Mouse (Mus musculus) limb, embryonic 14.5 days (tissue): ENCODE measurements around the gene Zc3h4. TPM values are rescaled to one million over a fixed set of nuclear protein-coding genes. Genes with fewer than 3 reads are reported as not detected.

Experiments
- ATAC-seq: fragments of 200-750 bp; cut with Nextera tagmentation; 2 replicates; pipeline ENCODE4 v1.8.0; 2017; ENCODE audit warnings: low read depth, moderate number of reproducible peaks, moderate TSS enrichment; ENCODE audit not compliant: low FRiP score
- DNase-seq: peaks from one replicate; pipeline ENCODE4 v3.0.0-alpha.2; 2015; ENCODE audit warnings: low spot score
- H3K27ac ChIP-seq: fragments of 300-500 bp; sonication (generic); replicated peaks from 2 replicates; pipeline ENCODE4 v1.5.1; 2014; ENCODE audit warnings: low read depth, mild to moderate bottlenecking, low read length, moderate library complexity, mixed read lengths
- H3K27me3 ChIP-seq: fragments of 300-500 bp; sonication (generic); 2 replicates; pipeline ENCODE4 v1.6.1; 2014; ENCODE audit warnings: low read length, mixed read lengths; ENCODE audit not compliant: control insufficient read depth, insufficient read depth
- H3K36me3 ChIP-seq: fragments of 300-500 bp; sonication (generic); 2 replicates; pipeline ENCODE4 v1.6.1; 2014; ENCODE audit warnings: mild to moderate bottlenecking, low read length, moderate library complexity, mixed read lengths; ENCODE audit not compliant: control insufficient read depth, insufficient read depth
- H3K4me1 ChIP-seq: fragments of 300-500 bp; sonication (generic); 2 replicates; pipeline ENCODE4 v1.6.1; 2014; ENCODE audit warnings: antibody characterized with exemption, low read length, mixed read lengths; ENCODE audit not compliant: control insufficient read depth, insufficient read depth
- H3K4me2 ChIP-seq: fragments of 300-500 bp; sonication (generic); replicated peaks from 2 replicates; pipeline ENCODE4 v1.6.1; 2014; ENCODE audit warnings: low read depth, mild to moderate bottlenecking, low read length, moderate library complexity; ENCODE audit not compliant: severe bottlenecking
- H3K4me3 ChIP-seq: fragments of 300-500 bp; sonication (generic); replicated peaks from 2 replicates; pipeline ENCODE4 v1.5.1; 2014; ENCODE audit warnings: low read length
- H3K9ac ChIP-seq: fragments of 300-500 bp; sonication (generic); 2 replicates; pipeline ENCODE4 v1.6.1; 2014; ENCODE audit warnings: mild to moderate bottlenecking, low read depth, low read length, moderate library complexity; ENCODE audit not compliant: severe bottlenecking
- H3K9me3 ChIP-seq: fragments of 300-500 bp; sonication (generic); 2 replicates; pipeline ENCODE4 v1.6.1; 2016; ENCODE audit warnings: low read length; ENCODE audit not compliant: control insufficient read depth
- POLR2A ChIP-seq: fragments of 200-500 bp; IDR thresholded peaks from 2 replicates; pipeline ENCODE4 v1.8.0; 2012; ENCODE audit warnings: inconsistent platforms, mild to moderate bottlenecking, moderate library complexity, borderline replicate concordance; ENCODE audit not compliant: insufficient read depth, insufficient read length; ENCODE audit errors: extremely low read depth
- WGBS: fragments of 180-500 bp; shearing (Covaris S2); extraction: QIAGEN DNeasy Blood & Tissue Kit; methylation state at CpG from one replicate; pipeline ENCODE4 v1.1.7; 2014; 5-methylcytosine and 5-hydroxymethylcytosine counted together
- polyA plus RNA-seq, 2 experiments: library from polyadenylated mRNA; depleted of rRNA in 1 of 2; stranded (reverse) in 1 of 2; unstranded in 1 of 2; fragments of >200 nt; fragmentation: Nextera tagmentation in 1 of 2; extraction: Ambion mirVana in 1 of 2; gene quantifications; 2 replicates each; pipeline versions ENCODE4 v1.2.1 to v1.2.3; 2012 to 2014

Gene Zc3h4
- polyA plus RNA-seq, 2 experiments: 15.7 to 49.1 TPM

GRCm38 (mm10) chr7:16460566-16460965 is 59.9 kb downstream of the Zc3h4 start:
- Histone ChIP-seq H3K36me3 (no peaks in the 10 kb centered on the region), H3K27ac (no peak overlapping the region), H3K27me3 (no peaks in the 10 kb centered on the region), H3K4me3 (no peak overlapping the region), H3K4me1 (no peaks in the 10 kb centered on the region), H3K9ac (no peak overlapping the region), H3K9me3 (no peaks in the 10 kb centered on the region), H3K4me2 (no peak overlapping the region)
- 55% methylated on average over 13 of the region's 13 CpGs for WGBS
- TF ChIP-seq POLR2A: no peak
- DNase-seq (no peak), ATAC-seq (no peak)

- Histone ChIP-seq H3K36me3 (no peaks in the 10 kb centered on the region), H3K9ac (no peak overlapping the region), H3K4me2 (no peak overlapping the region), H3K27me3 (no peaks in the 10 kb centered on the region), H3K9me3 (no peaks in the 10 kb centered on the region), H3K27ac (no peak overlapping the region), H3K4me1 (no peaks in the 10 kb centered on the region), H3K4me3 (no peak overlapping the region)
- DNase-seq (no peak), ATAC-seq (no peak)
- no peak for TF ChIP-seq POLR2A
- 61% methylated on average over 6 of the region's 6 CpGs for WGBS
These were observed 60.4 kb downstream of the Zc3h4 start for GRCm38 (mm10) chr7:16461151-16461550.

GRCm38 (mm10) chr7:16461705-16462104 is 61.0 kb downstream of the Zc3h4 start:
- no peak for TF ChIP-seq POLR2A

GRCm38 (mm10) chr7:16463214-16463613 is 62.5 kb downstream of the Zc3h4 start:
- H3K27me3 ChIP-seq: no peaks in the 10 kb centered on the region
- H3K4me1 ChIP-seq: no peaks in the 10 kb centered on the region
- no peak overlapping the region for H3K9ac ChIP-seq
- H3K36me3 ChIP-seq: no peaks in the 10 kb centered on the region
- peak; percentile 62; the same call in 1 of the 2 replicates for ATAC-seq
- no peak overlapping the region for H3K4me2 ChIP-seq
- H3K4me3 ChIP-seq: no peak overlapping the region
- peak; percentile 74 for DNase-seq
- TF ChIP-seq POLR2A: 0 out of 2 replicates have a peak, but pooled peaks have one; percentile 29
- no peak overlapping the region for H3K27ac ChIP-seq
- 3% methylated on average over 14 of the region's 14 CpGs for WGBS
- no peaks in the 10 kb centered on the region for H3K9me3 ChIP-seq

More at GRCm38 (mm10) chr7:16461705-16462104, 61.0 kb downstream of the Zc3h4 start:
- Histone ChIP-seq H3K27ac (no peak overlapping the region), H3K4me3 (no peak overlapping the region), H3K27me3 (no peaks in the 10 kb centered on the region), H3K4me1 (no peaks in the 10 kb centered on the region), H3K9ac (no peak overlapping the region), H3K36me3 (no peaks in the 10 kb centered on the region), H3K4me2 (no peak overlapping the region), H3K9me3 (no peaks in the 10 kb centered on the region)
- DNase-seq (no peak), ATAC-seq (no peak)
- 80% methylated on average over 6 of the region's 6 CpGs for WGBS

GRCm38 (mm10) chr7:16465160-16465559 is 64.5 kb downstream of the Zc3h4 start:
- peak; percentile 47 for DNase-seq
- TF ChIP-seq POLR2A: no peak

GRCm38 (mm10) chr7:16465568-16465967 is 64.9 kb downstream of the Zc3h4 start:
- no peak for DNase-seq
- Histone ChIP-seq H3K4me3 (no peak overlapping the region), H3K36me3 (no peaks in the 10 kb centered on the region), H3K27me3 (0 out of 2 replicates have a peak, but pooled peaks cover under 1% of the 10 kb centered on the region), H3K4me1 (no peaks in the 10 kb centered on the region), H3K27ac (no peak overlapping the region), H3K9me3 (no peaks in the 10 kb centered on the region), H3K9ac (no peak overlapping the region), H3K4me2 (no peak overlapping the region)
- no peak for ATAC-seq
- WGBS: 92% methylated on average over 5 of the region's 5 CpGs
- no peak for TF ChIP-seq POLR2A

More at GRCm38 (mm10) chr7:16465160-16465559, 64.5 kb downstream of the Zc3h4 start:
- no peak for ATAC-seq
- Histone ChIP-seq H3K27ac (no peak overlapping the region), H3K9me3 (no peaks in the 10 kb centered on the region), H3K4me3 (no peak overlapping the region), H3K36me3 (no peaks in the 10 kb centered on the region), H3K4me1 (no peaks in the 10 kb centered on the region), H3K27me3 (no peaks in the 10 kb centered on the region), H3K9ac (no peak overlapping the region), H3K4me2 (no peak overlapping the region)
- 17% methylated on average over 8 of the region's 8 CpGs for WGBS
